Mouse (Mus musculus) spleen, postnatal 14 days (tissue): Measurements from ENCODE around the gene Cdh16.

ENCODE experiments used
- DNase-seq, 2 experiments: peaks; one replicate each; pipeline ENCODE4 v3.0.0; 2021 to 2022; ENCODE audit warnings: low spot score in 2 of 2

Gene Cdh16

GRCm38 (mm10) chr8:104576820-104577219 lies 47.4 kb downstream of the Cdh16 start:
- no peak for DNase-seq

- DNase-seq, result peak; percentile 65 to 78
Measured at GRCm38 (mm10) chr8:104570436-104571343, 53.5 kb downstream of the Cdh16 start.

DNA sequence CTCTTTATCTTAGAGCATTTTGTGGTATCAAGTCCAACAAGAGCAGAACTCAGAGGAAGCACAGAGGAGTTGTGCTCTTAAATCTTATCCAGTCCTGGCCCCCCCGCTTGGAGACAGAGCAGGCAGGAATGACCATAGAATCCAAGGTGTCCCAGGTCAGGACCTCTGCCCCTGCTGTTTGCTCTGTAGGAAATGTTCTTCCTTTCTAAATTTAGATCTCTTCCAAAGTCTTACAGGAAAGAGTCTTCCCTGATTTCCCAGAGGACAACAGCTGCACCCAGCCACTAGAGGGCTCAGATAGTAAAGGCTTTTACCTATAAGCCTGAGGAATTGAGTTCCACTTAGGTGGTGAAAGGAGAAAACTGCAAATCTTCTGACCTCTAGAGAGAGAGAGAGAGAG lies 54.6 kb downstream of the Cdh16 start:
- no peak for DNase-seq

- DNase-seq, result no peak
Measured at GRCm38 (mm10) chr8:104565457-104565798, 58.8 kb downstream of the Cdh16 start.

- DNase-seq, result peak; percentile 60 to 79
Measured at GRCm38 (mm10) chr8:104564633-104565456, 59.4 kb downstream of the Cdh16 start.

GRCm38 (mm10) chr8:104560731-104561130 lies 63.5 kb downstream of the Cdh16 start:
- no peak for DNase-seq

DNA sequence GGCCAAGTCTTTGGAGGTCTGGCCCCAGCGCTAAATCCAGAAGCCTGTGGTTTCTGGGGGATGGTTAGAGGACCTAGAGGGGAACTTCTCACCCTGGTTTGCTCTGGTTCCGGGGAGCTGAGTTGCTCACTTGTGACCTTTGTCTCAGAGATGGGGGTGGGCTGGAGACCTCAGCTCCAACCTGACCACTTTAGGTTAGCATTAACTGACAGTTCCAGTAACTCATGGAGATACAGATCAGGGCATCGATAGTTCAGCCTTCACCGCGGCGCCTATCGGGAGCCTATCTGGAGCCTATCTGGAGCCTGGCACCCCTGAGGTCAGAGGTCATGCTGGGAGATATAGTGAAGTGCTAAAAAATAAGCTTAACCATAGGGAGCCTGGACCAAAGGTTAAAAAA lies 67.0 kb downstream of the Cdh16 start:
- no peak for DNase-seq

GRCm38 (mm10) chr8:104555191-104555590 lies 69.0 kb downstream of the Cdh16 start:
- DNase-seq, result no peak
